Mouse (Mus musculus) liver, postnatal 0 days (tissue): ENCODE data around the gene Doc2g.
"Not testable (repeated sequence)": the region's sequence is repeated elsewhere in the genome, so short reads cannot be mapped to it uniquely, and the experiment has no call there.

Experiments
- CTCF ChIP-seq: sonication (generic); IDR thresholded peaks from 2 replicates; pipeline ENCODE4 v1.5.1; 2016; ENCODE audit warnings: antibody characterized with exemption, low read depth
- EP300 ChIP-seq: IDR thresholded peaks from 2 replicates; pipeline ENCODE4 v1.6.1; 2016; ENCODE audit warnings: antibody characterized with exemption, low read depth, mild to moderate bottlenecking

GRCm38 (mm10) chr19:4037154-4037787, 34.2 kb downstream of the Doc2g start:
- not testable (repeated sequence) for TF ChIP-seq CTCF, EP300
